Mouse (Mus musculus) forebrain, postnatal 0 days (tissue): ENCODE data around the gene Plcb1. TPM values are rescaled to one million over a fixed set of nuclear protein-coding genes. Genes with fewer than 3 reads are reported as not detected.

Source experiments
- ATAC-seq: fragments of 200-750 bp; cut with Nextera tagmentation; 2 replicates; pipeline ENCODE4 v1.8.0; 2017; ENCODE audit warnings: mild to moderate bottlenecking, moderate library complexity
- DNase-seq: peaks from one replicate; pipeline ENCODE4 v3.0.0-alpha.2; 2015
- H3K27ac ChIP-seq: fragments of 300-500 bp; sonication (generic); 2 replicates; pipeline ENCODE4 v1.5.1; 2014; ENCODE audit warnings: low read depth, mild to moderate bottlenecking, antibody characterized with exemption, low read length, moderate library complexity, mixed read lengths
- H3K27me3 ChIP-seq: fragments of 300-500 bp; sonication (generic); 2 replicates; pipeline ENCODE4 v1.6.1; 2014; ENCODE audit warnings: mild to moderate bottlenecking, low read length, mixed read lengths; ENCODE audit not compliant: insufficient read depth
- H3K36me3 ChIP-seq: fragments of 300-500 bp; sonication (generic); 2 replicates; pipeline ENCODE4 v1.6.1; 2014; ENCODE audit warnings: mild to moderate bottlenecking, moderate library complexity; ENCODE audit not compliant: insufficient read depth
- H3K4me1 ChIP-seq: fragments of 300-500 bp; sonication (generic); 2 replicates; pipeline ENCODE4 v1.6.1; 2014; ENCODE audit warnings: antibody characterized with exemption; ENCODE audit not compliant: insufficient read depth
- H3K4me2 ChIP-seq: fragments of 300-500 bp; sonication (generic); 2 replicates; pipeline ENCODE4 v1.6.1; 2014; ENCODE audit warnings: low read depth, mild to moderate bottlenecking, moderate library complexity
- H3K4me3 ChIP-seq: fragments of 300-500 bp; sonication (generic); 2 replicates; pipeline ENCODE4 v1.5.1; 2014; ENCODE audit warnings: low read depth, low read length, mixed read lengths
- H3K9ac ChIP-seq: fragments of 300-500 bp; sonication (generic); 2 replicates; pipeline ENCODE4 v1.6.1; 2014; ENCODE audit warnings: mild to moderate bottlenecking
- H3K9me3 ChIP-seq: fragments of 300-500 bp; sonication (generic); 2 replicates; pipeline ENCODE4 v1.6.1; 2016; ENCODE audit warnings: low read length
- CTCF ChIP-seq: sonication (generic); IDR thresholded peaks from 2 replicates; pipeline ENCODE4 v1.5.1; 2016; ENCODE audit warnings: antibody characterized with exemption, control low read depth, low read depth
- WGBS: fragments of 180-500 bp; shearing (Covaris S2); extraction: QIAGEN DNeasy Blood & Tissue Kit; methylation state at CpG from one replicate; pipeline ENCODE4 v1.1.7; 2014; 5-methylcytosine and 5-hydroxymethylcytosine counted together
- polyA plus RNA-seq: library from polyadenylated mRNA; unstranded; fragments of >200 nt; fragmentation: Nextera tagmentation; extraction: Ambion mirVana; gene quantifications from 2 replicates; pipeline ENCODE4 v1.2.1, GENCODE M21; 2015
- total RNA-seq: library from RNA; depleted of rRNA; stranded (reverse); fragments of >200 nt; gene quantifications from 2 replicates; pipeline ENCODE4 v1.2.3, GENCODE M21; 2014

Plcb1 gene
- total and polyA plus RNA-seq, 2 experiments from 2014 or later: 37.7 to 61.8 TPM

DNA sequence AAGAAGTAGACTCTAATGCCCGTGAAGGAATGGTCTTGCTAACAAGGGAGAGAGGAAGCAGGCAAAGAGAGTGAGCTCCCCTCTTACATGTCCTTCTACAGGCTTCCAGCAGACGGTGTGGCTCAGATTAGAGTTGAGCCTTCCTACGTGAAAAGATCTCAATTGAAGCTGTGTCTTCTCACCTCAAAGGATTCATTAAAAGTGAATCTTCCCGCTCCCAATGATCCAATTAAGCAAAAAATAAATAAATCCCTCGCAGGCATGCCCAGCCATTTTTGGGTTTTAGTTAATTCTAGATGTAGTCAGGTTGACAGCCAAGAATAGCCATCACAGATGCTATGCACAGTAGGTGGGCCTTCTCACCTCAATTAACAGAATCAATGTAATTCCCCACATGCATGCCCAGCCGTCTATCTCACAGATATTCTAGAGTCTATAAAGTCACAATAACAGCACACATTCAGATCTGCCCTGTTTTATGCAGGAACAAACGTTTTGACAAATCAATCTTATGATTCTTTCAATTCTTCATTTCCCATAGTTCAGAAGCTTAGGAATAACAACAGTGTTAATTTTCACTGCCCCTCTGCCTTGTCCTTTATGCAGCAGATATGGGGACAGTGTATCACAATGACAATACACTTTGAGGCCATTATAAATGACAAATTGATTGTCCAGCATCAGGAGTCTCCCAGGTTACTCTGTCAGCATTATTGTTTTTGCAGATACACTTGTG lies 520.0 kb downstream of the Plcb1 start:
- DNase-seq (peak; percentile 27), ATAC-seq (no peak)
- H3K4me2 ChIP-seq: no peak overlapping the region
- no peaks in the 10 kb centered on the region for H3K4me1 ChIP-seq
- no peak overlapping the region for H3K27ac ChIP-seq
- no peaks in the 10 kb centered on the region for H3K27me3 ChIP-seq
- no peak for TF ChIP-seq CTCF
- no peaks in the 10 kb centered on the region for H3K36me3 ChIP-seq
- 17% methylated on average over 7 of the region's 7 CpGs for WGBS
- no peak overlapping the region for H3K9ac ChIP-seq
- no peaks in the 10 kb centered on the region for H3K9me3 ChIP-seq
- H3K4me3 ChIP-seq: no peak overlapping the region

DNA sequence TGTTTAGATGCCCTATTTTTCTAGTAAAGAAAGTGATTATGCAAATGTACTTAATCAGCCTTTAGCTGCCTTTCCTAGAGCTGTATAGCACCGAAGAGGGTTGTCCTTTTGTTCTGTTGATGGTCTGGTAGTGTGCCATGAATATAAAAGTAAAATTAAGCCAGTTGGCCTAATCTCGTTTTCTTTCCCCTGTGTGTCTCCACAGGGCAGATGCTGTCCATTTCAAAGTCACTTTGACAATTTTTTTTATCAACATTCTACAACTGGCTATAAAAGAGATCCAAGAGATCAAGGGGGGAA lies 520.6 kb downstream of the Plcb1 start:
- Histone ChIP-seq H3K27ac (no peak overlapping the region), H3K4me1 (no peaks in the 10 kb centered on the region), H3K4me2 (no peak overlapping the region), H3K4me3 (no peak overlapping the region), H3K9ac (no peak overlapping the region), H3K9me3 (no peaks in the 10 kb centered on the region), H3K27me3 (no peaks in the 10 kb centered on the region), H3K36me3 (no peaks in the 10 kb centered on the region)
- TF ChIP-seq CTCF: no peak
- ATAC-seq: no peak
- DNase-seq: no peak
- WGBS: 11% methylated on average over 2 of the region's 2 CpGs

DNA sequence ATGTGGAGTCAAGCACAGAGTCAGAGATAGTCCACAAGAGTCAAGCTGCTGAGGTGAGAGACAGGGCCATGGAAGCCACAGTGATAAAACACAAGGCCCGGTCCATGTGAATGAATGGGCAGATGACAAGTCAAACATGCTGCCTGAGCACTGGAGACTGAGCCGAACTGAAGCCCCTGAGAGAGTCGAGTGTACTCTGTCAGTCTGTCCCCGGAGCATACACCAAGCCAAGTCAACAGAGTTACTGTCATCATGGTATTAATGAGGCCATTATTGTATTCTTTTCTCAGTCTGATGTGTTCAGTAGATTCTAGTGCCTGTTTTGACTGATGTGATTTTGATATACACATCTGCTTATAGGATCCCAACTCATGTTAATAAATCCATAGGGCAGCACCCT lies 521.9 kb downstream of the Plcb1 start:
- Histone ChIP-seq H3K4me2 (no peak overlapping the region), H3K4me3 (no peak overlapping the region), H3K27me3 (no peaks in the 10 kb centered on the region), H3K4me1 (no peaks in the 10 kb centered on the region), H3K9ac (no peak overlapping the region), H3K27ac (no peak overlapping the region), H3K36me3 (no peaks in the 10 kb centered on the region), H3K9me3 (no peaks in the 10 kb centered on the region)
- 57% methylated on average over 4 of the region's 4 CpGs for WGBS
- ATAC-seq (no peak), DNase-seq (no peak)
- TF ChIP-seq CTCF: no peak

DNA sequence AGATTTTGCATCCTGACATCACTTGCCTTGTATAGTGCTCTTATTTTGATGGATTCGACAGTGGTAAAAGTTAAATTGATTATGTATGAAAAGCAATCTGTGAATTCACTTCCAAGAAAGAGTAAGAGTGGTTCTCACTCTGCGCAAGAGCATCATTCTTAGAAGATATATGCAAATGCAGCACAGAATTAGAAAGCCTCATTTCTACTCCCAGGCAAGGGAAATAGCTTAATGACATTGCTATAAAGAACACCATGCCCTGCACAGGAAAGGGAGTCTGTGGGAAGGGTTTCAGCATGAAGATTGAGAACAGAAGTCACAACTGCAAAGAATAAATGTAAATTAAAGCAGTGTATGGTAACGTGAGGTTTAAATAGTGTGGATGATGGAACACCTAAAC lies 530.1 kb downstream of the Plcb1 start:
- no peak overlapping the region for H3K4me2 ChIP-seq
- H3K27me3 ChIP-seq: no peaks in the 10 kb centered on the region
- no peaks in the 10 kb centered on the region for H3K4me1 ChIP-seq
- DNase-seq: no peak
- H3K4me3 ChIP-seq: no peak overlapping the region
- WGBS: 77% methylated on average over 3 of the region's 3 CpGs
- H3K9me3 ChIP-seq: no peaks in the 10 kb centered on the region
- H3K9ac ChIP-seq: no peak overlapping the region
- no peaks in the 10 kb centered on the region for H3K36me3 ChIP-seq
- ATAC-seq: peak; percentile 51; the same call in 1 of the 2 replicates
- TF ChIP-seq CTCF: no peak
- H3K27ac ChIP-seq: no peak overlapping the region

DNA sequence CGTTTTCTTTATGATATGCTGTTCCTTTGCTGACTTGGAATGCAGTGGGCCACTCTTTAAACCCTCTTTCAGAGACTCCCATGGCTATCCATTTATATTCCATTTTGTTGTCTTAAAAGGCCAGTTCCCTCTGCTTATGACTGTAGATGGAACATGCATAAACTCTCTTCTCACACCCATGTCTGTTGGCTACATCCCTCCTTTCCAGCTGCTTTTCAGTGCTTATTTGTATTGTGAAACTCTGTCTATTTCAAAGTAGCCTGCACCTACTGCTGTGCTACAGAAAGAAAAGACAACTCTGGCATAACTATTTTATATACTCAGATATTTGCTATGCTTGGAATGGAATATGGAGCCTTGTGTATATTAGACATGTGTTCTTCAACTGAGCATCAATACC lies 532.3 kb downstream of the Plcb1 start:
- no peak for TF ChIP-seq CTCF
- Histone ChIP-seq H3K9ac (no peak overlapping the region), H3K27ac (no peak overlapping the region), H3K4me1 (no peaks in the 10 kb centered on the region), H3K27me3 (no peaks in the 10 kb centered on the region), H3K9me3 (no peaks in the 10 kb centered on the region), H3K4me3 (no peak overlapping the region), H3K4me2 (no peak overlapping the region), H3K36me3 (no peaks in the 10 kb centered on the region)
- WGBS: 97% methylated on average over 1 of the region's 1 CpGs
- ATAC-seq (no peak), DNase-seq (no peak)

DNA sequence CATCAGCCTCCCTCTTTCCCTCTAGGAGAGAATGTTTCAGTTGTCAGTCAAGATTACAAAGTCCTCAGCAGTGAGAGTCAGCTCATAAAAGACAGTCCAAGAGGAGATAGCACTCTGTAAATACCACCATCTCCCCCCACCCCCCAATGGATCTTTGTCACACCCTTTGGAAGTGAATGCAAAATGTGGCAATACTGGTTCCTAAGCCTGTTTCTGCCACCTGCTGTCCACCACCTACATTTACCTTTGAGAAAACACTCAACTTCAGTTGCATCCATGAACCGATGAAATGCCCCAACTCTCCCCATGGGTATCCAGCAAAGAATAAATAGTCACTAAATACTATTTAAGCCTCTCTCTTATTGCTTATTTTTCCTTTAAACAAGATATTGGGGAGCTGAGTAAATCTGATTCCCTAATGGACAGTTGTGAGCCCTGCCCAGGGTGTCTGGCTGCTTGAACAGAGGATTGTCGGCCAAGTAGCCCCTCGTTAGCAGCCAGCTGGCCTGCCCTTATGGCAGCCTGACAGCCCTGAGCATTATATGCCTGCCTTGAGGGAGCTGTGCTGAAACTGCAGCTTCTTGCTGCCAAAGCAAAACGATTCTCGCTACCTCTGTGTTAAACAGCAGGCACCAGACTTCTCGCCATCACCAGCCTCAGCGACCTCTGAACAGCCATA lies 537.5 kb downstream of the Plcb1 start:
- Histone ChIP-seq H3K9me3 (no peaks in the 10 kb centered on the region), H3K4me1 (no peaks in the 10 kb centered on the region), H3K27me3 (no peaks in the 10 kb centered on the region), H3K4me2 (peak overlapping the region; percentile 50), H3K27ac (peak overlapping the region; percentile 52), H3K4me3 (peak overlapping the region; percentile 30), H3K9ac (peak overlapping the region; percentile 22; the same call in 1 of the 2 replicates), H3K36me3 (no peaks in the 10 kb centered on the region)
- ATAC-seq: peak; percentile 81
- 28% methylated on average over 7 of the region's 7 CpGs for WGBS
- peak; percentile 38; the same call in 1 of the 2 replicates for TF ChIP-seq CTCF
- no peak for DNase-seq

DNA sequence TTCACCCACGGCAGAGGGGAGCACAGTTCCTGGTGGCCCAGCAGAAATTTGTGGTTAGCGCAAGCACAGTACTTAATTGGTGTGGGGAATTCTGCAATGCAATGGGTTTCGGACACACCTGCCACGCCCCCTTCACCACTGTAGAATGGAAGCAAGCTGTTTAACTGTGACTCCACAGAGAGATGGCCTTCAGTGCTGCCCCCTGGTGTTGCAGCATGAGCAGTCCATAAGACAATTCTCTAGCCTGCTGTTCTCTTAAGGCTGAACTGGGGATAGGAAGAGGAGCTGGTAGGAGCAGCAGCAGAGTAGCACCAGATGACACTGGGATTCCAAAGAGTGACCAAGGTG lies 538.1 kb downstream of the Plcb1 start:
- no peaks in the 10 kb centered on the region for H3K36me3 ChIP-seq
- TF ChIP-seq CTCF: peak; percentile 93
- peak; percentile 91 for ATAC-seq
- 5% methylated on average over 4 of the region's 4 CpGs for WGBS
- peak overlapping the region; percentile 52 for H3K27ac ChIP-seq
- peak; percentile 89 for DNase-seq
- no peaks in the 10 kb centered on the region for H3K4me1 ChIP-seq
- no peaks in the 10 kb centered on the region for H3K27me3 ChIP-seq
- H3K4me3 ChIP-seq: peak overlapping the region; percentile 30
- no peaks in the 10 kb centered on the region for H3K9me3 ChIP-seq
- H3K4me2 ChIP-seq: peak overlapping the region; percentile 50
- H3K9ac ChIP-seq: peak overlapping the region; percentile 22
